Mouse (Mus musculus): ENCODE results near the gene Smpd2.
A peak's percentile ranks its signal among the peaks of the same experiment; 100 is the strongest.

The Smpd2 gene

DNA sequence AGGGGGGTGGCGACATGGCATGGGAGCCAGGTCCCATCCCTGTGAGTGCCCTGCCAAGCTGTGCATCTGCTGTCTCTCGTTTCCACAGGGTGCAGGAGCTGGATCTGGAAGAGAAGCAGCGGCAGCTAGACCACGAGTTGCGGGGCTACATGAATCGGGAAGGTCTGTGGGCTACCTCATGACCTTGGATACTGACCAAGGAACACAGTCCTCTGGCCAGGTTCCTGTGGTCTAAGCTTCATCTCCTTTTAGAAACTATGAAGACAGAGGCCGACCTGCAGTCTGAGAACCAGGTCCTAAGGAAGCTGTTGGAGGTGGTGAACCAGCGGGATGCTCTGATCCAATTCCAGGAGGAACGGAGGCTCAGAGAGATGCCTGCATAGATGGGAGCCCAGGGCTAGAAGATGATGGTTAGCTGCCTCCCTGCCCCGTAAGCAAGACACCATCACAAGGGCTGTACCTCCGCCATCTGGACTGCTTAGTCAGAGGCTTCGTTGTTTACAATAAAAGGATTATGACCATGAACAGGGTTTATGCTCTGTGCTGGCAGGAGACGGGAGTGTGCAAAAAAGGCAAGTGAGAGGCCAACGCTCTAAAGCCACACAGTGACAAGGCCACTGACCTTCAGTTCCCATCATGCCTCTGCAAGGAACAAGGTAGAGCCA, 3.5 kb downstream of the Smpd2 start:
- no peak for DNase-seq

DNA sequence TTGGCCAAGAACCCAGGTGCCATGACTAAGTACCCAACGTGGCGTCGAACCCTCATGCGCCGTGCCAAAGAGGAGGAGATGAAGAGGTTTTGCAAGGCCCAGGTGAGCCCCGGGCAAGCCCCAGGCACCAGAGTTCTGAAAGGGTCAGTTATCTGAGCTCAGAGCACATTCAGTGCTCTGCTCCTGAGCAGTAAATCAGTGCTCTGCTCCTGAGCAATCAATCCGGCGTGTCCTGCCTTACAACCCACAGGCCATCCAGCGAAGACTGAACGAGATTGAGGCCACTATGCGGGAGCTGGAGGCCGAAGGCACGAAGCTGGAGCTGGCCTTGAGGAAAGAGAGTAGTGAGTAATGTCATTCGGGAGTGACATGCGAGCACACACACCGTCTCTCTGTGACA, 4.4 kb downstream of the Smpd2 start:
- DNase-seq = no peak

DNA sequence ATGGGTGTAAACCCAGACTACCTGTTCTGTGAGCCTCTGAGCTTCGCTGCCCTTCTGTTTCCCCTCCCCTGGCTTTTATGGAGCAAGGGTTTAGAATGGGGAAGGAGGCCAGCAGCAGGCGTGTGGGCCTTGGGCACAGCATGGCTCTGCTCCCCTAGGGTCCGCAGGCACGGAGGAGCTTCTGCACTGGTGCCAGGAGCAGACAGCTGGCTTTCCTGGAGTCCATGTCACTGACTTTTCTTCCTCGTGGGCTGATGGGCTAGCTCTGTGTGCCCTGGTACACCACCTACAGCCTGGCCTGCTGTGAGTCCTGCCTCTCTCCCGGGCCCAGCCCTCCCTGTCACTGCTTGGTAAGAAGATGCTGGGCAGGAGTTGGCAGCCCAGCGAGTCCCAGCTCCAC, 7.7 kb downstream of the Smpd2 start:
- DNase-seq = no peak

DNA sequence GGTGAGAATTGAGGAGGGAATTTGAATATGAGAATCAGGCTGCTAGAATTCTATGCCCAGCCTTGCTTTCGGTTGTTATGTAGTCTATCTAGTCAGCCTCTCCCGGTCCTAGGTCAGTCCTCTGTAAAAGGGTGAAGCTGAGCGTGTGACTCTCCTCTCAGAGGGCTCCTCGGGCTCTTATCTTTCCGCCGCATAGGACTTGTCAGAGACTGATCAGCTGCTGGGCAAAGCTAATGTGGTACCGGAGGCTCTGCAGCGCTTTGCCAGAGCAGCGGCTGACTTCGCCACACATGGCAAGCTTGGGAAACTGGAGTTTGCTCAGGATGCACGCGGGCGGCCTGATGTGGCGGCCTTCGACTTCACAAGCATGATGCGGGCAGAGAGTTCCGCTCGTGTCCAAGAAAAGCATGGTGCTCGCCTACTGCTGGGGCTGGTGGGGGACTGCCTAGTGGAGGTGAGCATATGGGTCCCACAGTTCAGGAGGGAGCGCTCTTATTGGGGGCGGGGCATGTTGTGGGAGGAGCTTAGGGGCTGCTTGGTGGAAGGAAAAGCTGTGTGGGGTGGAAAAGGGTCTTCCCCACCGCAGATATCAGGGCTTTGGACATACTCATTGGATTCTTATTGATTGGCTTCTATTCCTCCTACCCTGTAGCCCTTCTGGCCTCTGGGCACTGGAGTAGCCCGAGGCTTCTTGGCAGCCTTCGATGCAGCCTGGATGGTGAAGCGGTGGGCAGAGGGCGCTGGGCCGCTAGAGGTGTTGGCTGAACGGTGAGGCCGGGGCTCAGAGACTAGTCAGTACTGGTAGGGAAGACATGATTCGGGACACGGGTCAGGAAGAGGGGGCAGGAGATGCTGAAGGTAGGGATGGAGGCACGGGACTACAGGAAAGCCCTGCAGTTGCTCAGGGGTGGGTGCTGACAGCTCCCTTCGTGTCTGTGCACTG, 9.0 kb downstream of the Smpd2 start:
- no peak for DNase-seq

DNA sequence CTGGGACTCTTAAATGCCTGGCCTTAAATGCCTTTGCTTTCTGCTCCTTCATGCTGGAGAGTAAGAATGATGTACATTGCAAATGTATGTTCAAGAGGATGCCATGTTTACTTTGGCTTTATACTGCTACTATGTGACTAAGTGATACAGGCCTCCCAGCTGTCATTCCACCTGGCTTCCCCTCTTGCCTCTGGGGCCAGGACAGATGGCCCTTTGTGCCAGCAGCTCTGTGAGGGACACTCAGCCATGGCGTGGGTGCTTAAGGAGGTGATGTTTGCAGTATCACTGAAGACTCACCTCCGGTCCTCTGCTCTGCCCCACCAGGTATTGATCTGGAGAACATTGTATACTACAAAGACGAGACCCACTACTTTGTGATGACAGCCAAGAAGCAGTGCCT, 10.2 kb downstream of the Smpd2 start:
- no peak for DNase-seq

DNA sequence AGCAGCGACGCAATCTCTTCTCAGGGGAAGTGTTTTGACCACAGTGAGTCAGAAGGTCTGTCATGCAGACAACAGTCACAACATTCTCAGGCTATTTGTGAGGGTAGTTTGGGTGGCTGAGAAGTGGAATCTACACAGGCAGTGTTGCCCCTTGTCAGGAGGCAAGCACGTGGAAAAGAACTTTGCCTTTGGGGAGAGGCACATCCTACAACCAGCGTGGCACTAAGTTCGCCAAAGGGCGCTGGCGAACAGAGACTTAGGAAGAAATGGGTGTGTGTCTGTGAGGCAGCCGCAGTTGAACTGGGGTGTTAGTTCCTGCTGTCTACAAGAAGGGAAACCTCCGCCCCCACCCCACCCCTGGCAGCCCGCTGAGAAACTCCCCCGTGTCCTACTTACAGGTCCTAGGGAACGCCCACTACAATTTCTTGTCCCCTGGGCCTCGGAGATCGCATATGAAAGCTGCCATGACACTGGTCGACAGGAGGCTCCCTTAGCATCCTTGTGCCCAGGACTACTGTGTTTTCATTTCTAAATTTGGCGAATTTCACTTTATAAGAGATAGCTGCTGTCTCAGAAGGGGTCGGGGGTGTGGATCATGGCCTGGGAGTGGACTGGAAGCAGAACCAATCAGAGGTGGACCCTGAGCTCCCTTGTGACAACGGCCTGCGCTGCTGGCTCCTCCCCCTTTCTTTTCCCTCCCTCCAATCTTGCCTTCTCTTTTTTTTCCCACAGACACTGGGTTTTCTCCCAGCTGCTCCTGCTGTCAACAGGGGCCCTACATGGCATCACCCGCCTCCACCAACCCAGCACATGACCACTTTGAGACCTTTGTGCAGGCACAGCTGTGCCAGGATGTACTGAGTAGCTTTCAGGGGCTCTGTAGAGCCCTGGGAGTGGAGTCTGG, 12.6 kb downstream of the Smpd2 start:
- DNase-seq = peak; percentile 44

DNA sequence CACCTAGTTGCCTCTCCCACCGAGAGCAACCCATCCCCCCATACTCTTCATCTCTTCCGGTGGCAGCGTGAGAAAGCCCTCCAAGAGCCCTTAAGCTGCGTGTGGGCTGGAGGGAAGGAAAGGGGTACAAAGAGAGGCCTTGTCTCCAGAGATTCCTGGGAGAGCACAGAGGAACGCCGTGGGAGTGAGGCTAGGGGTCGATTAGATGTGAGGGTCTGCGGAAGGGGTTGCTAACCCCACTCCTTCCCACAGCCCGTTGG, 13.2 kb downstream of the Smpd2 start:
- no peak for DNase-seq

DNA sequence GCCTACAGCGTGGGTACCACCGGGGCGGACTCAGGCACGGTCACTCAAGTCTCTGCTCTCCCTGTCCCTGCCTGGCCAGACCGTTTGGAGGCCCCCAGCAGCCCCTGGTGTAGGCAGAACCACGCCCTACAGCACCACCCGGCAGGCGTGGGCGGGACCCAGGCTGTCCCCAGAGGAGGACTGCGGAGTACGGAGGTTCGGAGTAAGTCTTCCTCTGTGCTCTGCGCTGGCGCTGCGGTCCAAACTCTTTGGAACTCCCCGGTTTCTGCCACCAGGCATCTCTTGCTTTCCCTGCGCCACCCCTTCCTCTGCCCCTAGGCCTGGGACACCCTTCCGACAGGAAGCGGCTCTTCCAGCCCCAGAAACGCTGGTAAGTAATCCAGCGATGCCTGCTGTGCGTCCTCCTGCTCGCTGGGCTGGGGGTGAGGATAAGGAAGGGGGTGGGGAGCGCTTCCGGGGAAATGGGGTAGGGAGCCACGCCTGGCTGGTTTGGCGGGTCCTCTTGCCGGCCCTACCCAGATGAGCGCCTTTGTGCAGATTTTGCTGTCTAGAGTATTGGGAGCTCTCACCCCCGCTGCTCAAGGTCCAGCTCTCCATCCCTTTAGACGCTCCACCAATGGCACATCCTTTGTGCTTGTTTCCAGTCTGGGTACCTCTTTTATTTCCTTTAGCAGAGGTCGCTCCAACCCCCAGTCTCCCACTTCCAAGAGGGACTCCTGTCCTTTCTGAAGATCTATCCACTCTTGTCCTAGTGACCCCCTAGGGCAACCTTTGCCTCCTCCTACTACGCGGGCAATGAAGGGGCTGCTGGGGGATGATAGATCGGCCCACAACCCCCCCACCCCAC, 13.8 kb downstream of the Smpd2 start, which contains the start of gene Mical1:
TSS of gene Mical1 (plus strand) at position 144 of the 847 bp plus-strand sequence.
- peak; percentile 63 for DNase-seq

DNA sequence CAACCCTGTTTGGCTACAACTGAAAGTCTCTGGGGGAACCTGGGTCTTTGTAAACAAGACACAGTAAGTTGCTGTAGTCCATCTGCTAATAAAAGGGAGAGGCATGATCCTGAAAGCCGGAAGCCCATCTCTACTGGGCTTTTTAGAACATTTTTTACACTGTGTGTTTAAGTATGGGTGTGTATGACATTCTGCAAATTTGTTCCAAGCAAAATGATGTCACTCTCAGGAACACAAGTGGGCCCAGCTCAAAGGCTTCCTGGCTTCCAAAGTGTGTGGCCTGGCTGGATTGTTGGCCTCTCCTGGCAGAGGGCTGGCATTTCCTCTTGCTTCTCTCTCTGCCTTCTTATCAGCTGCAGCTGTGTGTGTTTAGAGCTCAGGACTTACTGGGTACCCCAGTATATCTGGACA, 15.2 kb downstream of the Smpd2 start:
- DNase-seq = no peak

DNA sequence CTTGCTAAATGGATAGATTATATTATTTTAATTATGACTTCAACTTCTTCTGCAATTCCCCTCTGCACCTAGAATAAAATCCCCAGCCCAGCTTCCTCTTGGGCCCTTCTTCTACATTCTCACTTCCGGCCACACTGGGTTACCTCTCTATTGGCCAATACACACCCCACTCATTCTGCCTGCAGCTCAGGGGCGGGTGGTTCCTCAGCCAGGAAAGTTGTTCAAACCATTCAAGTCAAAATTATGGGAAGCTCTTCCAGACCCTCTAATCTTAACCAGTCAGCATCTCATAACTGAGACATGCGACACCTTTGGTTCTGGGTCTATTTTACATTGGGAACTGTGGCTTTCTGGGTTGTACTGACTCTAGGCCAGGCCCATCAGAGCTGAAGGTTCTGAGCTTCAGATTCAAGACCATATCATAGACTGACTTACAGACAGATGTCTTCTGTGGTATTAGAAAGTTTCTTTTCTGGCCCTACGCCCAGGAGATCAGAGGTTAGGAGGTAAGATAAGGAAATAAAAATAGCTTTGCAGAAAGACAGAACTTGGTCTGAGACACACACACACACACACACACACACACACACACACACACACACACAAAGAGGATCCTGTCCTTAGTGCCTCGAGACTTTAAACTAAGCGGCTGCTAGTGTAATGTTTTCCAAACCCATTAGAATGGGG, 16.2 kb downstream of the Smpd2 start:
- DNase-seq = no peak

DNA sequence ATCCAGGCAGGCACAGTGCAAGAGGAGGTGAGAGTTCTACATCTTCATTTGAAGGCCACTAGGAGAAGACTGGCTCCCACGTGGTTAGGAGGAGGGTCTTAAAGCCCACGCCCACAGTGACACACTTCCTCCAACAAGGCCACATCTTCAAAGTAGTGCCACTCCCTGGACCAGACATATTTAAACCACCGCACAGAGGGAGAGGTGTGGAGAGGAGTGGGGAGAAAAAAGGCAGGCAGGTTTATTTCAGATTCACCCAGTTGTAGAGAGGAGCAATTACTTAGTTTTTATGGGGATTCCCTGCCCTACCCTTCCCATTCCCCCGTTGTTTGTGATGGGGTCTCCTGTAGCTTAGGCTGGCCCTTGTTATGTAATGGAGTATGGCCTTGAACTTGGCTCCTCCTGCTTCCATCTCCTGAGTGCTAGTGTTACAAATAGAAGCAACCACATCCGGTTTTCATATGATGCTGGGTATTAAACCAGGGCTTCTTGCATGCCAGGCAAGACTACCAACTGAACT, 17.1 kb downstream of the Smpd2 start:
- no peak for DNase-seq

DNA sequence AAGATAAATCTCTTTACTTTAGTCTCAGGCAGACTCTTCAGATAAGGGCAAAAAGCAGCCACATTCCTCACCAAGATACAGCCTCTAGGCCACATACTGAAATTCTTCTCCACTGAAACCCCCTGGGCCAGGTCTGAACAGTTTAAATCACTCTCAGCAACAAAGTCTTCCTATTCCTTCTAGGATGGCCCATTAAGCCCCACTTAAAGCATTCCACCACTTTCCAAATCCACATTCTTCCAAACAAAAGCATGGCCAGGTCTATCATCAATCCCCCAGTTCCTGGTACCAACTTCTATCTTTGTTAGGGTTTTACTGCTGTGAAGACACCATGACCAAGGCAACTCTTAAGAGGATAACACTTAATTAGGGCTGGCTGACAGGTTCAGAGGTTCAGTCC, 17.6 kb downstream of the Smpd2 start:
- DNase-seq = no peak

DNA sequence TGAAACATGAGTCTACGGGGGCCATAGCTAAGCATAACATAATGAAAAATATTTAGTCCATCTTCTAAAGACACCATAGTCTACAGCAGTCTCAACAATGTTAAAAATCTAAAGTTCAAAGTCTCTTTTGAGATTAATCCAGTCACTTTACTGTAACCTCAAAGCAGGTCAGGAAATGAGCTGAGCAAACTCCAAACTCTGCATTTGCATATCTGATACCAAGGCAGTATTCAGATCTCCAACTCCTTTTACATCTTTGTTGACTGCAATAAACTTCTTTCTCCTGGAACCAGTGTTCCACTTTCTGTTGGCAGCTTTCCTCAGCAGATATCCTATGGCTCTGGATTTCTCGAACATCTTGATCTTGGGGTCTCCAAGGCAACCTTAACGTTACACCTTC, 19.5 kb downstream of the Smpd2 start:
- no peak for DNase-seq

DNA sequence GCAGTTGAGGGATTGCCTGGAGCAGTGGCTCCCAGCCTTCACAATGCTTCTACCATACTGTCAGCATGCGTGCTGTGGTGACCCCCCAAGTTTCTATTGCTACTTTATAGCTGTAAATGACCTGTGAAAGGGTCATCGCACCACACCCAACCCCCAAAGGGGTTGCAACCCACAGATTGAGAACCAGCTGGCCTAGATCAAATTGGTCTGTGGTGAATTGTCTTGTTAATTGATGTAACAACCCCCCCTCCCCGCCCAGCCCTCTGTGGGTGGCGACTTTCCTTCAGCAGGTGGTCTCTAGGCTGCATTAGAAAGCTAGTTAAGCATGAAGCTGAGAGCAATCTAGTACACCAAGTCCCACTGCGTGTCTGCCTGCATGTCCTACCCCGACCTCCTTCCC, 22.8 kb downstream of the Smpd2 start:
- DNase-seq = no peak

DNA sequence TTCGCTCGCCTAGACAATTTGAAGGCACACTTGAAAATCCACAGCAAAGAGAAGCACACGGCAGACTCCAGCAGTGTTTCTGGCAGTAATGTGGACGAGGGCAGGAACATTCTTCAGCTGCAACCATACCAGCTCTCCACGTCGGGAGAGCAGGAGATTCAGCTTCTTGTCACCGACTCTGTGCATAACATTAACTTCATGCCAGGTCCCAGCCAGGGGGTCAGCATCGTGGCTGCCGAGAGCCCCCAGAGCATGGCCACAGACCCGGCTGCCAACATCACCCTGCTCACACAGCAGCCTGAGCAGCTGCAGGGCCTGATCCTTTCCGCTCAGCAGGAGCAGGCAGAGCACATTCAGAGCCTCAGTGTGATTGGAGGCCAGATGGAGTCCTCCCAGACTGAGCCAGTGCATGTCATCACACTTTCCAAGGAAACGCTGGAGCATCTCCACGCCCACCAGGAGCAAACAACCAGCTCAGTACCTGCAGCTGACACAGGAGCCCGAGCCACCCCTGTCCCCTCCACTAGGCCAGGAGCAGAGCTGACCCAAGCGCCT, 25.7 kb downstream of the Smpd2 start:
- DNase-seq = no peak

DNA sequence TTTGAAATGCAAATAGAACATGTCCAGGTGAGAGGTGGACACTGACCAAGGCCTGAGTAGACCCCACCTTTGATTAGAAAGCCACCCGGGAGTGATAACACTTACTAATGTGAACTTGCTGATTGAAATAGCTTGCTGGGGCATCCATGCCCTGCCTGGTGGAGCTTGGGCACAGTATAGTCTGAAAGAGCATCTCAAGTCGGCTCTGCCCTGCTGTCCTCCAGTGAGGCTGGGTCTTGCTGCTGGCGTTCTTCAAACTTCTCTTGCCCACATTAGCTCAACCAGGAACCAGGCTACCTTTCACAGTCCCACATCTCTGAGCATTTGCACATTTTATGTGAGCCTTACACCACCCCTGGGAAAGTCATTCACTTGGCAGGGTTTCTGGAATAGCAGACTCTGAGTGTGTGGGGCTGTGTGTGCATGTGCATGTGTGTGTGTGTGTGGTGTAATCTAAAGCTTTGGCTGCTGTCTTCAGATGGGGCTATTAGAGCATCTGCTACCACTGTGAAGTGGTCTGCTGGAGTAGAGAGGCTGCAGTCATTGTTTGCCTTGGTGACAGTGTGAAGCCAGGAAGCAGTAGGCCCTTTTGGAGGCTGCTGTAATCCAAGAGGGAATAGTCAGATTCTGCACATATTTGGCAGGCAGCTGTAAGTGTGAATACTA, 29.0 kb downstream of the Smpd2 start:
- no peak for DNase-seq

DNA sequence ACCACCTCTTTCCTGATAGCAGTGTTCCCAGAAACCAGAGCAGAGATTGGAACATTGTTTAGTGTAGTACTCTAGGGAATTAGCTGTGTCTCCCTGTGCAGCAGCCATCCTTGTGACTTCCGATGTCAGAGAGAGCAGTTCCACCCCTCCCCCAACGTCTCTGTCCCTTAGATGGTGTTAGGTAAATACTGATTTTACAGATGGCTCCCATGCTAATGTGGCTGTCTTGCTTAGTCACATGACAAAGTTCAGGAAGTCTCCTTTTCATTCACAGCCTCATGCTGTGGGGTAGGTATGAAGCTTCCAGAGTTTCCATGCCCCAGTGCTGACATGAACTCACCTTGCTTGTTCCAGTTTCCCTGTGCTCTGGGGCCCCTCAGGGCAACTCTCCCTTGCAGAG, 29.7 kb downstream of the Smpd2 start:
- no peak for DNase-seq

DNA sequence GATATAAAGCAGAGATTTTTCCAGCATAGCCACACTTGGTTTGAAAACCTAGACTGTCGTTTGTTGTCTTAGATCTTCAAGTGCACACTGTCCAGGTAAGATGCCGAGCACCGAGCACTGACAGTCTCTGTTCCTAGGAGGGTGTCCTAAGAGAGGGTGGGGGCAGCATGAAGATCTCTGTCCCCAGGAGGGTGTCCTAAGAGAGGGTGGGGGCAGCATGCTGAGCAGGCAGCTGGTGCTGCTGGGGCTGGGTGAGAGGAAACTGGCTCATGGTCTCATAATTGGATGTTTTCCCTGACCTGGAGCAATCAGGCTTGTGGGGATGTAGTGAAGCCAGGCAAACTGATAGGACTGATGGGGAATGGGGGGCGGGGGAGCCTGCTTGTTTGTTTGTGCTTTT, 30.2 kb downstream of the Smpd2 start:
- no peak for DNase-seq

DNA sequence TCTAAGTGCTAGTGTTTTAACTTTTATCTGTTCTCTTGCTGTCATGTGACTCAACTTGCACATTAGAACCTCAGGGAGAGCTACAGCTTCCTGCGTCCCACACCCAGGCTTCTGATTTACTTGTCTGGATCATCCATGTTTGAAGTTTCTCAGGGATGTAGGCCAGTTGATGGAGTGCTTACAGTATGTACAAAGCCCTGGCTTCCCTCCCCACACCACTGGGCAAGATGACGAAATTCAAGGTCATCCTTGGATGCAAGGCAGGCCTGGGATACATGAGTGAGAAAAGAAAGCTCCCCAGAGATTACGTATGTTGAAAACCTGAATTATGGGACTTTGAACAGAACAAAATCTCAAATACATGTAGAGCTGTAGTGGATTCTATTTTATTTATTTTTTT, 37.4 kb downstream of the Smpd2 start:
- DNase-seq = no peak

DNA sequence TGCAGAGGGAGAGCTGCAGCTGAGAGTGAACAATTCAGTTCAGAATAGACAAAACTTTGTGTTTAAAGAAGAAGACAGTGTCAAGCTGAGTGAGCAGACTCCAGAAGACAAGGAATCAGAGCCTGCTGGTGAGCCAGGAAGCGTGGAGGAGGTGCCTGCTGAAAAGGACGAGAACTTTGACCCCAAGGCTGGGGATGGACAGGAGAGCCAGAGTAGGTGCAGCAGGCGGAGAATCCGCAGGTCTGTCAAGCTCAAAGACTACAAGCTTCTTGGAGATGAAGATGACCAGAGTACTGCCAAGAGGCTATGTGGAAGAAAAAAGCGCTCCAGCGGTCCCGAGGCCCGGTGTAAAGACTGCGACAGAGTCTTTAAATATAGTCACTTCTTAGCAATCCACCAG, 38.5 kb downstream of the Smpd2 start:
- no peak for DNase-seq
